Mouse (Mus musculus) gastrocnemius, postnatal 10 days (tissue): Measurements from ENCODE around the gene Svop. TPM values are rescaled to one million over a fixed set of nuclear protein-coding genes. Genes with fewer than 3 reads are reported as not detected.

Source experiments
- DNase-seq: peaks from one replicate; pipeline ENCODE4 v3.0.0; 2021; ENCODE audit warnings: mixed read lengths
- total RNA-seq, 2 experiments: library from RNA; stranded (reverse); gene quantifications; 2 replicates each; pipeline ENCODE4 v1.2.3; 2021

Gene Svop
- total RNA-seq, 2 experiments from 2014 or later = 0.21 to 0.27 TPM

DNA sequence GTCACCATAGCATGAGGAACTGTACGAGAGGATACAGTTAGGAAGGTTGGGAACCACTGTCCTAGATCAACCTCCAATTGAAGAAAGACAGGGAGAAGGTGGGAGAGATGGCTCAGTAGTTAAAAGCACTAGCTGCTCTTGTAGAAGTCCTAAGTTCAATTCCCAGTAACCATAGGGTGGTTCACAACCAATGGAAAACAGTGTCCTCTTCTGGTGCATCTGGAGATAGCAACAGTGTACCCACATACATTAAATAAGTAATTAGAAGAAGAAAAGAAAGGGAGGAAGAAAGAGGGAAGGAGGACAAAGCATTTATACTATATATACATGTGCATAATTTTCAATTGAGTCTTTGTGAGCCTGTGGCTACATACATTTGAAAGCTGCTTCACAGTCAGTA, 46.2 kb downstream of the Svop start:
- DNase-seq = no peak

DNA sequence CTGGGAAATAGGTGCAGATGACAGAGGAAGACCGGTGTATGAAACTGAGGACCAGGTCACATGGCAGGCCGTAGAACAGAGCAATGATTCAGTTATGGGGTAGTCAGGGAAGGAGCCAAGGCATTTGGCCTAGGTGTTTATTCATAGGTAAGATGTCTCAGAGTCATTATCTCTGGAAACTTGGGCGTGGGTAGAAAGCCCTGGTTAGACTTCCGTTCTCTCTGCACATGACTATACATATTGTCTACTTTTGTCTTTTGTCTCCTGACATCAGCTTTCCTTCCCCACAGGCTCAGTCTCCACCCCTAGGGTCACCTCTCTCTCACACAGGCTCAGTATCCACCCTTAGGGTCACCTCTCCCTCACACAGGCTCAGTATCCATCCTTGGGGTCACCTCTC, 47.6 kb downstream of the Svop start:
- DNase-seq = no peak

DNA sequence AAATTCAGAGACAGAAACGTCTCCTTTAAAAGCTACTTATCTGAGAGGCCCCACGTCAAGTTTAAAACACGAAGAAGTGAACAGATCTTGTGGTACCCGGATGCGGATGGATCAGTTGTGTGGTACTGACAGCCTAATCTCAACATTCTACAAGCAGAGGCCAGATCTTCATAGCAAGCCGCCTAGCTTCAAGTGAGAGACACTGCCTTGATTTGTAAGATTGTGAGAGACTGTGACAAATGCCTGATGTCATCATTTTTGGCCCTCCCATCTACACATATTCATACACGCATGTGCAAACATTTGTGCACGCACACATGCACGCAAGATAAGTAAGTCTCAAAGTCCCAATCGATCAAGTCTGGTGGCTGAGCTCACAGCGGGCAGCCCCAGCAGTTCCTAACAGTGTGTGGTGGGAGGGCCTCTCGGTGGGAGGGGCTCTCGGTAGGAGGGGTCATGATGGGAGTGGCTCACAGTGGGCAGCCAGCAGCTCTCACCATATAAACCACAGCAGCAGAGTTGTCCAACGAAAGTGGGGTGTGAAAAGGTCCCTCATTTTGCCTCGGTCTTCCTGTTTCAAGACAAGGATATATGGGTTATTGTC, 49.9 kb downstream of the Svop start:
- DNase-seq = peak; percentile 19

DNA sequence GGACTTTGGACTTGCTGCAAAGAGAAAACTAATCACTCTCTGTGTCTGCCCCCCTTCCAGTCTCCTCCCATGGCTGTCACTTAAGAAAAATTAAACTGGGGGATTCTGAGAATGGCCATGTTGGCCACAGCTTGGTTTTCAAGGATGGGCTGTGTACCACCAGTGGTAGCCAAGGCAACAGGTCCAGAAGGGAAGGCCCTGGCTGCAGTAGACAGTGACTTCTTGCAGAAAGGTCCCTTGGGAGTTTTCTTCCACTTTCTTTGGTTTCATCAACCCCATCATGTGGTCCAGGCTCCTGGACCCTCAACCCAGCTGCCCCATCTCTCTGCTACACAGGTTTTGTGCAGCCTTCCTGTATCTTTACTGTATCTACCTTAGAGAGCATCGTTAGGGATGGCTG, 50.5 kb downstream of the Svop start:
- no peak for DNase-seq

DNA sequence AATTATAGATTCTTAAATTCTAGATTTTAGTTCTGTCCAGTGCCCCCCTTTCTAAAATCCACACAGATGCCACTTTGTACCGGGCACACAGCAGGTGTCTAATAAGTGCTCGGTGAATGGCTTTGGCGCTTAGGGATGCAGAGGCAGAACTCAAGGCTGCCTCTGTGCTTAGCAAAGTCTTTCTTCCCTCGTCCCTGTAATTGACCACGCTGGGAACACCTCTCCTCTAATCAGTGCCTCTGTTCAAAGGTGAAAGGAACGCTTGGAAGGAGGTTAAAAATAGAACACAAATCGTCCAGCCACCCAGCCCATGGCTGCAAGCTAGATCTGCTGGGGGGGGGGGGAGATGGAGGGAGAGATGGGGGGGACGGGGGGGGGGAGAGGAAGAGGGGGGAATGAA, 50.9 kb downstream of the Svop start:
- no peak for DNase-seq

DNA sequence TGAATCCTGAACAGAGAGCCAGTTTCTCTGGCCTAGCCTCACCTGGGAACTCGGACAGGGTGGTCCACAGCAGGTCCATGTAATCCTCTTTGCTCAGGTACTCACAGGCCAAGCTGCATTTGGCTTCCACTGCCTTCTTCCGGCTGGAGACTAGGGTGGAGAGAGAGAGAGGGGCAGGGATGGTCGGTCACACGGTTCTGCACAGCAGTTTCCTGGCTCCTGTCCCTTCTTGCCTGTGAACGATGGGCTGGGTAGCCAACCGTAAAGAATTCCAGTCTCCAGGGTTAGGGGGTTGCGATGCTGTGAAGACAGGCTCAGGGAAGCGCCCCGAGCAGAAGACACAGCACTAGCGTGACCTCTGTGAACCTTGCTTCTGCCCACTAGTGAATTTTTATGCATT, 56.3 kb downstream of the Svop start:
- no peak for DNase-seq

DNA sequence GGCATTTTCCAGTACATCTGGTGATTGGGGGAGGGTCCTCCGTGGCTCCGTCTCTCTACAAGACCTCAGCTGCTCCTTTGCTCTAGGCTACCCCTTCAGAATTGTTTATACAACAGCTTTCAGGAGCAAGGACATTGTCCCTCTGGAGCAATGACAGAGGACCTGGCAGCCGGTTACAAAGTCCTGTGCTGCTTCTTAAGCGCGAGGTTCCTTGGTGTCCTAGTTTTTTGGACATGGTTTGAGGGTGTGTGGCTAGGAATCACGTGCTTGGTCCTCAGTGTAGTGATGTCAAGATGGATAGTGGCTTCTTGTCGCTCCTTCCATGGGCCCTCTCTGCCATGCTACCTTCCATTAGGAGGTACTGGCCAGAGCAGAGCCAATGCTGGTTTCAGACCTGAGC, 57.0 kb downstream of the Svop start:
- no peak for DNase-seq

DNA sequence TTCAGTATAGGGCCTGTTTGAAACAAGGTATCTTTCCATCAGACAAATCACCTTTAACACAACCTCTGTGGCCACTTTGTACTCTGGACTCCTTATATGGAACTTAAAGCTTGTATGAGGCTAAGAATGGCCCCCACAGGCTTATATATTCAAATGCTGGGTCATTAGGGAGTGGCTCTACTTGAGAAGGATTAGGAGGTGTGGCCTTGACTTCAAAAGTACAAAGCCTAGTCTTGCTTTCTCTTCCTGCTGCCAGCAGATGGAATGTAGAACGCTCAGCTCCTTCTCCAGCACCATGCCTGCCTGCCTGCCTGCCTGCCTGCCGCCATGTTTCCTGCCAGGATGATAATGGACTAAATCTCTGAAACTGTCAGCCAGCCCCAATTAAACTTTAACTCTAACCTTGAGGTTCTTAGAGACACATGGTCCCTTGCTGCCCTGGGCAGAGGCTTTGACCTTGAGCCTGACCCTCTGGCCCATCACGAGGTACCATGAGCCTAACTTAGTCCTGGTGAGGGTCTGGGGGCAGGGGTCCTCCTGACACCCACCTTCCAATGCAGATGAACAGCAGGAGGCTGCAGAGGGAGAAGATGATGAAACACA, 59.1 kb downstream of the Svop start:
- no peak for DNase-seq

DNA sequence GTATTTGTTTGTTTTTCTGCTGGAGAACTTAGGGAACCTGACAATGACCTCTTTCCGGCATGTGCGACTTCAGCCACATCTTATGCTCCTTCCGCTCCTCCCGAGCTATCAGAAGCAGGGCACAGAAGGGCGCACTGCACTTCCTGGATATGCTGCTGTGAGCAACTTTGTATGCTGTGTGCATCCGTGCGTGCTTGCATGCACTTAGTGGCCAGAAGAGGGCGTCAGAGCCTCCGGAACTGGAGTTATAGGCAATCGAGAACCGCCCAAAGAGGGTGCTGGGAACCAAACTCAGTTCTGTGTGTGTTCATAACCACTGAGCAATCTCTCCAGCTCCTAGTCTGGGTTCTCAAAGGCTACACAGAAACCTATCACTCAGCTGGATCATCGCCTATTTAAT, 60.7 kb downstream of the Svop start:
- no peak for DNase-seq

DNA sequence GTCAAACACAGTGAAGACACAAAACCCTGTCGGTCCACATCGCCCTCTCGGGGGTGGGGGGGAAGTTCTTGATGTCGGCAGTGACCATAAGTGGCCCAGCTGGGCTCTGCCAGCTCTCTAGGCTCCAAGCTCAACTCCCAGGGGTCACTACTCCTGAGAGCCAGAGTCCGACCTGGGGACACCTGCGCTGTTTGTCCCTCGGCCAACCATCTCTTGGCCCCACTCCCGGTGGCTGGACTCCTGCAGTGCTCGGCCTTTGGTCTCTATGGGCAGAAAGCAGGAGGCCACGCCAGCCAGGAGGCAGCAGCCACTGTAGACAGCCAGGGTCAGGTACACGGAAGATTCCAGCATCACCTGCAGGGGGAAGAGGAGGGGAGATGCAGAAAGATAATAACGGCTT, 63.3 kb downstream of the Svop start:
- no peak for DNase-seq

DNA sequence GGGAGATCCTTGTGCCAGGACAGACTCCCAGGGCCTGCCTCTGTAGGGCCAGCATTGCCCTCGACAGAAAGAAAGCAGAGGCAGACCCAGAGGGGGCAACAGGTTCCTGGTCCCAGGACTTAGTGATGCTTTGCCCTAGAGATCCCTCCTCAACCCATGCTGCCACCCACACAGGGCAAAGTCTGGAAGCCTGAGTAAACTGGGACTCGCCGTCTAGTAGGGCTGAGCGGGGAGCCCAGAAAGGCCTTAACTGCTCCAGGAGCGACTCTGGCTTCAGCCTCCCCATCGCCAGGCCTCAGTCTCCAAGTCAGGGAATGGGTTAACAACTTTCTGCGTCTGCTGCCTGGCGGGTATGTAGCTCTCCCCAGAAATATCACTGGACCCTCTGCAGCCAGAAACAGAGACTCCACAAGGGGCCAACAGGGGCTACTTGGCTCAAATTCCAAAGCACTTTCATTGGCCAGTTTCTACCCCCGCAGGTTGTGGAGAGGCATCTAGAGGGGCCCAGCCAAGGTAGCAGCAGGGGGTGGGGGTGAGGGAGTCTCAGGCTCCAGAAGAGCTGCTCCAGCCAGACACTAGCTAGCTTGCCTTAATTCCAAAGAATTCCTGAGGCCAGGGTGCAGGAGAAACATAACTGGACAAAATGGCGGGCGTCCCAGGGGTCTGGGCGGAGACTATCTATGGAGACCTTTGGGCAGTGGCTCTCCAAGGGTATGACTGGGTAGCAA, 64.0 kb downstream of the Svop start:
- DNase-seq = no peak

DNA sequence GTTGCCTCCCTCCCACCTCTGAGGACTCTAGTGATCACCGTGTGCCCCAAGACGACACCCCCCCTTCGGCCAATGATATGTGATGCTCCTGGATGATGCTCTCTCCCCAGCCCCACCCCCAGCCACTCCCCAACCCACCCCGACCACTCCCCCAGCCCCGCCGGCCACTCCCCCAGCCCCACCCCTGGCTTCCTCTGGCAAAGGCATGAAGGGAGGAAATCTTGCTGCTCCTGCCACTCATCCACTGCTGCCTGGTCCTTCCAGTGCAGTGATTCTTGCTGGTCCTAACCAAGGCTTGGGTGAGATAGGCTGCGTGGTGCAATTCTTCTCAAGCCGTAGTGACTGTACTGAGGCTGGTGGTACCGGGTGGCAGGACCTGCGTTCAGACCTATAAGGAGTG, 66.5 kb downstream of the Svop start:
- no peak for DNase-seq

DNA sequence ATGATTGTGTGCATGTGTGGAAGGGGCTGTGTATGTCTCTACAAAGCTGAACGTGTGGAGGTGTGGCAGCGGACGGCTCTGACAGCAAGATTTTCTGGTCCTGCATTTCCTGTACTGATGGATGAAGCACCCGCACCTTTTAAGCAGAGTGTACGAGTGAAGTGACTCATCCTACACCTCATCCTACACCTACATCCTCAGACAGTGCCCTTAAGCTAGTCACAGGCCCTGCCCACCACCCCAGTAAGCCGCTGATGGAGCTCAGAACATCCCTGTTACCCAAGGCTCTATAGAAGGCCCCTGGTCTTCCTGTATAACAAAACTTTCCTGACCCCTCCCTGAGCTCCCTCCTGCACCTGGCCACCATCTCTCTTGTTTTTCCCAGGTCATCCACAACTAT, 67.0 kb downstream of the Svop start:
- no peak for DNase-seq

DNA sequence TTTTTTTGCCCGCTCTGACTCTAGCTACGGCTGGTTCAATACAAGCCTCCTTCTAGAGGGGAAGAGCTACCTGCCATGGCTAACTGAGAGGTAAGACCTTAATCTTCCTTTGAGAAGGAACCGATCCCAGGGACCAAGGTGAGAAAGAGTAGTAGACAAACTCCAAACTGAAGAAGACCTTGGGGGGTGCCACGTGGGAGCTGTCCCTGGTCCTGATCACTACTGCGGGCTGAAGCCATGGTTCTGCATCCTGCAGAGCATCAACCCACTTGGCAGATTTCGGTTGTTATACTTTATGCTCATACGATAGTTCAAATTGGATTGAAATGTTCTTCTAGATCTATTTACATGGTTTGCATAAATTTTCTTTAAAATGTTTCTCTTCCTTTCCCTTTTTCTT, 76.2 kb downstream of the Svop start:
- DNase-seq = no peak

DNA sequence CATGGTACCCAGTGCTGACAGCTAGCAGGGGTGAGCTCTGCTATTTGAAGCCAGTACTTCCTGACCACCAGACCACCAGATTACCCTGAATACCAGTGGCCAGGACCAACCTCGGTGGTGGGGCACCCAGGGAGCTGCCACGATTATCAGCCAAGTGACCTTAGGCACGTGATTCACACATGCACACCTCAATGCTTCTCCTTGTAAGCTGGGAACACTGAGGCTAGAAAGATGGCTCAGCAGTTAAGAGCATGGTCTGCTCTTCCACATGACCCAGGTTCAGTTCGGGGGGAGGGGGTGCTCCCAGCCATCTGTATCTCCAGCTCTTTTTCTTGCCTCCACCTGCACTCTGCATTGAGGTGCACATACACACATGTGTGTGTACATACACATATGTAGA, 82.3 kb downstream of the Svop start:
- DNase-seq = no peak

DNA sequence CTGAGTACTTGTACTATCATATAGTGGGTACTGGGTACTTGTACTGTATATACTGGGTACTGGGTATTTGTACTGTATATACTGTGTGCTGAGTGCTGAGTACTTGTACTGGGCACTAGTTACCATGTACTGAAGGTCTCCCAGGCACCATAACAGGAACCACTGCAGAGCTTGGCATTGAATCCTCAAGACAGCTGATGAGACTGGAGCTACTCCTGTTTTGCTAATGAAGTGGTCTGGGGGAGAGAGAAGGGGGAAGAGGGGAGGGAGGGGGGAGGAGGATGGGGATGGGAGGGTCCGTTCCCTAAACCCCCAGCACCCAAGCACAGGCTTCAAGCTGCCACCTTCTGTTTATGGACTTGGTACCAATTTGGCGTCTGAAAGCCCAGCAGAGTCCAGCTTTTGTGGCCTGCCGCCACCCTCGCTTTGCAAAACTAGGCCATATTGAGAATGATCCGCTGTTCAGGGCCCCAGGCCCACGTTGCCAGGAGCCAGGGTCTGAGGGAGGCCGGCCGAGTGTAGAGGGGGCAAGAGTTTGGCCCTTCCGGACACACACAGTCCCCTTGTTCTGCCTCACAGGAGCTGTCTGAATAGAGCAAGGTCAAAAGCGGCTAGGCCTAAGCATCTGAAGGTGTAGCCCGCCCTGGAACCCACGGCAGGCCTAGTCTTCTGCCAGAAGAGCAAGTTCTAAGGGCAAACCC, 83.5 kb downstream of the Svop start:
- no peak for DNase-seq

DNA sequence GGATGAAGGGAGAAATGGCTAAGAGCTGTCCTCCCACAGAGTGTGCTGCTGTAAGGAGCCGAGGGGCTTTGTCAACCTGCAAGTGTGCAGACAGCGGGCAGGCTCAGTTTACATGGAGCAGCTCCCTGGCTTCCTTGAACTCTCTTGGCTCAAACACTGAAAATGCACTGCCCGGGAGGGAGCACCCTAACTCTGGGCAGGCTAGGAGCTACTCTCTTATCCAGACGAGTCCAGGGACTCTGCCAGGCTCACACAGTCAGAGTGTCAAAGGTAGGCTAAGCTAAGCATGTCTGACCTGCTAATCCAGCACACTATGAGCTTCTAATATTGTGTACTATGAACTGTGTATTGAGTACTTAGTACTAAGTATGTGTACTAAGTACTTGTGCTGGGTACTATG, 84.4 kb downstream of the Svop start:
- no peak for DNase-seq

DNA sequence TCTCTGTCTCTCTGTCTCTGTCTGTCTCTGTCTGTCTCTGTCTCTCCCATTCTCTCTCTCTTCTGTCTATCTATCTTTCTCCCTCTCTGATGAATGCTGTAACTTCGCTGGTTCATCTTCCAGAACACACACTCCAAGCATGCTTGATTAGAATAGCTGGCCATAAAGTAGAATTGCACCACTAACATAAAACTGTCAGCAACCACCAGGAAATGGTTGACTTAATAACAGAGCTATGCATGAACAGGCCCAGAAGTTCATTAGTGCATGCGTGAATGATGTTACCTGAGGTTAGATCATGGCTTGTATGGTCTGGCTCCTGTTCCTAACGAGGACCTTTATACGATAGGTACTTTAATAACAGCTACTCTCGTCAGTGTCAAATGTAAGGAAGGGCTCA, 86.3 kb downstream of the Svop start:
- DNase-seq = no peak

DNA sequence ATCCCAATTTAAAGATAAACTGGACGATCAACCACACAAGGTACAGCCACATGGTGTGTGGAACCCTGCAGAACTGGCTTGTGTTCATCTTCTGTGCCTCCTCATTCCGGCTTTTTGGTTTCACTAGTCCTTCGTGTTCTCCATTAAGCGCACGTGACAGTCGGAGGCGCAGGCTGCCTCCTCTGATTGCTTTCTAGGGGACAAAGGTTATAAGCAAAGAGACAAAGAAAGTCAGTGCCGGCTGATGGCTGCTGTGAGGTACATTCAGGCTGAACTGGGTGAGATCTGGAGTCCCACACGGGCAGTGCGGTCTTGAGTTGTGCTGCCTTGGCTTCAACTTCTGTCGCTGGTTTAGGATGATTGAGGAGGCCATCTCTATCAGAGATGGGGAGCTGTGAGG, 86.8 kb downstream of the Svop start:
- DNase-seq = no peak

DNA sequence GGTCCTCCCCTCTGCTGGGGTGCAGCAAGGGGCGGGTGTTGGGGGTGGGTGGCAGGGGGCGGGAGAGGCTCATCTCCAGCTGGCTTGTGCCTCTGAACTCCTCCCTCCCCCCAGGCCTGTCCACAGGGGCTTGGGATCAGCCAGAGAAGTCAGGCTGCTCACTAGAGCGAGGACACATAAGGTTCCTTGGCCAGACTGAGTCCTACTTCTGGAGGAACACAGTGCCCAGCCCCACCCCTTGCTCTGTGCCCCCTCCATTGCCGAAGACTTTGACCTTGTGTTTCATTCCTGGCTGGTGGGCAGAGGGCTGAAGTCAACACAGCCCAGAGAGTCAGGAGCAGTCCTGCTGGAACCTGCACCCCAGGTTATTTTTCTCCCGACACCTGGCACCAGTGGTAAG, 87.8 kb downstream of the Svop start, which contains the start of gene Dao:
Gene Dao (plus strand): TSS at position 162 of the 400 bp plus-strand sequence.
- no peak for DNase-seq

DNA sequence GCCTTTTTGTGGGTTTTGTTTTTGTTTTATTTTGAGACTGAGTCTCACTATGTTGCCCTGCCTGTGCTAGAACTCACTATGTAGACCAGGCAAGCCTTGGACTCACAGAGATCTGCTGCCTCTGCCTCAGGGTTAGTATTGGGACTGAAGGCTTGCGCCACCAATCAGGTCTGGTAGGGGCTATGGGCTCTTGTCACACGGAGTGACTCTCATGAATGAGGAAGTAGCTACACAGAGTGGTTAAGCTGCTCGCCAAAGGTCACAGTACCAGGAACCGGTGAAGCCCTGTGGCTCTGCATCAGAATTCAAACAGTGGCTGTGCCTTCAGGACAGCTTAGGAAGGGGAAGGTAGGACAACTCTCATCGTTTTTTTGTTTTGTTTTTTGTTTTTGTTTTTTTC, 92.0 kb downstream of the Svop start:
- no peak for DNase-seq

DNA sequence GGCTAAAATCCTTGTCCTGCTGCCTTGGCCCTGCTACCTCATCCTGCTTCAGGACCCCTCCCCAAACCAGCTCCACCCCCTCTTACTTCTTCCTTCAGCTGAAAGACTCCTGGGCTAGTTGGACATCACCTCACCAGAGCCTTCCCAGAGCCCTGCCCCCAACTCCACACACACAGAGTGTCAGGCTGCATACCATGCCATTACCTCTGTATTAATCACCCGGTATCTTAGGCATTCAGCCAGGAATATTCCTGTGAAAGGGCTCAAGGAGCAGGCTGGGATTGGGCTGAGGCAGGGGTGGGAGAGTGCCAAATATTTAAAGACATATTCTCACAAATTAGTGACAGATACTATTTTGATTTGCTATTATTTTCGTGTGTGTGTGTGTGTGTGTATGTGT, 94.9 kb downstream of the Svop start:
- DNase-seq = no peak
